Mouse (Mus musculus) ES-E14 (cell line): ENCODE results near the gene Cbx6. TPM values are rescaled to one million over a fixed set of nuclear protein-coding genes. Genes with fewer than 3 reads are reported as not detected.

ENCODE experiments used
- DNase-seq: peaks from one replicate; pipeline ENCODE4 v3.0.0-alpha.2; 2013; ENCODE audit warnings: low read depth, low spot score
- H3K27ac ChIP-seq: 2 replicates; pipeline ENCODE4 v1.5.1; 2012; ENCODE audit warnings: low read depth, mild to moderate bottlenecking, low read length, moderate library complexity, mixed read lengths; ENCODE audit not compliant: poor library complexity, insufficient read depth, severe bottlenecking
- H3K36me3 ChIP-seq: 2 replicates; pipeline ENCODE4 v1.6.1; 2012; ENCODE audit warnings: mild to moderate bottlenecking, low read length, moderate library complexity, mixed read lengths; ENCODE audit not compliant: control insufficient read depth, poor library complexity, insufficient read depth, severe bottlenecking
- H3K4me1 ChIP-seq, 2 experiments: fragments of 150-350 bp in 1 of 2; sonication (generic) in 1 of 2; 2 replicates each; pipeline ENCODE4 v1.6.1; 2012; ENCODE audit warnings: low read length in 2 of 2, mild to moderate bottlenecking in 1 of 2, mixed read lengths in 1 of 2; ENCODE audit not compliant: control insufficient read depth in 2 of 2, insufficient read depth in 2 of 2, poor library complexity in 1 of 2
- H3K4me3 ChIP-seq, 2 experiments: fragments of 150-350 bp in 1 of 2; sonication (generic) in 1 of 2; 2 replicates each; pipeline ENCODE4 v1.5.1; 2012; ENCODE audit warnings: low read length in 2 of 2, low read depth in 1 of 2, mild to moderate bottlenecking in 1 of 2, mixed read lengths in 1 of 2; ENCODE audit not compliant: insufficient read depth in 1 of 2, poor library complexity in 1 of 2, severe bottlenecking in 1 of 2
- H3K9ac ChIP-seq: 2 replicates; pipeline ENCODE4 v1.6.1; 2012; ENCODE audit warnings: low read depth, mild to moderate bottlenecking, low read length, mixed read lengths; ENCODE audit not compliant: poor library complexity, insufficient read depth, severe bottlenecking
- H3K9me3 ChIP-seq: fragments of 150-350 bp; sonication (generic); 2 replicates; pipeline ENCODE4 v1.6.1; 2012; ENCODE audit warnings: low read depth, mild to moderate bottlenecking, low read length; ENCODE audit not compliant: control insufficient read depth, insufficient read depth
- CHD2 ChIP-seq: IDR thresholded peaks from 2 replicates; pipeline ENCODE4 v1.6.1; 2014; ENCODE audit warnings: mild to moderate bottlenecking, low read depth, low read length, inconsistent platforms
- HCFC1 ChIP-seq: IDR thresholded peaks from 2 replicates; pipeline ENCODE4 v1.6.1; 2012; ENCODE audit warnings: low read length, inconsistent platforms, borderline replicate concordance; ENCODE audit not compliant: insufficient read depth
- MAFK ChIP-seq: IDR thresholded peaks from 2 replicates; pipeline ENCODE4 v1.6.1; 2014; ENCODE audit warnings: mild to moderate bottlenecking, low read depth, low read length, inconsistent platforms; ENCODE audit not compliant: insufficient read depth
- ZC3H11A ChIP-seq: IDR thresholded peaks from 2 replicates; pipeline ENCODE4 v1.6.1; 2012; ENCODE audit warnings: low read depth, mild to moderate bottlenecking, inconsistent platforms, low read length, borderline replicate concordance
- ZNF384 ChIP-seq: IDR thresholded peaks from 2 replicates; pipeline ENCODE4 v1.6.1; 2012; ENCODE audit warnings: low read depth, low read length, inconsistent platforms
- in situ Hi-C, 2 experiments: fragments of 600-800 bp; cut with MboI; formaldehyde crosslinking; loops; one replicate each; pipeline ENCODE4 v1.15.1; 2025; ENCODE audit warnings: low sequenced_read_pairs in 2 of 2, inconsistent platforms in 1 of 2; ENCODE audit not compliant: unreplicated experiment in 2 of 2
- total RNA-seq: library from RNA; depleted of rRNA; stranded (reverse); fragments of 300-350 nt; gene quantifications from 2 replicates; pipeline ENCODE4 v1.2.3, GENCODE M21; 2012

Gene Cbx6
- total RNA-seq, 1 experiment, result 28.2 TPM

DNA sequence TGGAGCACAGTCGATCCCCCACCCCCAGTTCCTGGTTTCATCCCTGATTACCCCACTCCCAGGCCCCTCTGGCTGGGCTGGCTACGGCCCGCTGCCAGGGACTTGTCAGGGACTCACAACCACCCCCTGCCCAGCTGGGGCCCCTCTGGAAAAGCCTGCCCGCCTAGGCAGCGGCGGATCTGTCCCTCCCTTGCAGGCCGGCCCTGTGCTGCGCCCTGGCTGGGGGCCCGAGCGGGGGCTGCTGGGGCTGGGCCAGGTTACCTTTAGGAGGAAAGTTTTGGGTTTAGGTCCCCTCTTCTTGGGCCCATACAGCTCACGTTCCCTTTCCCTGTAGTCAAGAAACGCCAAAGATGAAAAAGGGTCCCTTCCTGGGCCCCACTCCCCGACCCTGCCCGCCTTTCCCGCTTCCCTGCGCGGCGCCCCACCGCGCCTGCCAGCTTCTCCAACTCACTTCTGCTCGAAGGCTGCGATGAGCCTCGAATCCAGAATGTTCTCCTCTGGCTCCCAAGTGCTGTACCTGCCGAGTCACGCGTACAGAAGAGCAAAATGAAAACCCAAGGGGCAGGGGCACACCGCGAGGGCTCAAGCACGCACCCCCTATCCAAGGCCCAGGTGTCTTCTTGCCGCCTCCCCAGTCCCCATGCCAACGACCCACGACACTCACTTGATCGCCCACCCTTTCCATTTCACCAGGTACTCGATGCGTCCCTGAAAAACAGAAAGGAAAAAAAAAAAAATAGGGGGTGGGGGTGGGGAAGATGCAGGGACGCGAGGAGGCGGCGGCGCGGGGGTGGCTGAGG lies 1.0 kb downstream of the Cbx6 start:
- peaks cover 0 to 13% of the 10 kb centered on the region in 2 experiments; a peak in 1 of 4 replicates for H3K4me1 ChIP-seq
- no peak for DNase-seq
- peak overlapping the region; percentile 97 to 98 for H3K4me3 ChIP-seq
- TF ChIP-seq MAFK (no peak), ZNF384 (peak; percentile 74; the same call in 1 of the 2 replicates)
- H3K9ac ChIP-seq, result peak overlapping the region; percentile 96
- H3K9me3 ChIP-seq, result no peaks in the 10 kb centered on the region
- H3K36me3 ChIP-seq, result peaks cover 25% of the 10 kb centered on the region; the same call in 1 of the 2 replicates
- H3K27ac ChIP-seq, result peak overlapping the region; percentile 72
- in situ Hi-C loops, result no loop called here

DNA sequence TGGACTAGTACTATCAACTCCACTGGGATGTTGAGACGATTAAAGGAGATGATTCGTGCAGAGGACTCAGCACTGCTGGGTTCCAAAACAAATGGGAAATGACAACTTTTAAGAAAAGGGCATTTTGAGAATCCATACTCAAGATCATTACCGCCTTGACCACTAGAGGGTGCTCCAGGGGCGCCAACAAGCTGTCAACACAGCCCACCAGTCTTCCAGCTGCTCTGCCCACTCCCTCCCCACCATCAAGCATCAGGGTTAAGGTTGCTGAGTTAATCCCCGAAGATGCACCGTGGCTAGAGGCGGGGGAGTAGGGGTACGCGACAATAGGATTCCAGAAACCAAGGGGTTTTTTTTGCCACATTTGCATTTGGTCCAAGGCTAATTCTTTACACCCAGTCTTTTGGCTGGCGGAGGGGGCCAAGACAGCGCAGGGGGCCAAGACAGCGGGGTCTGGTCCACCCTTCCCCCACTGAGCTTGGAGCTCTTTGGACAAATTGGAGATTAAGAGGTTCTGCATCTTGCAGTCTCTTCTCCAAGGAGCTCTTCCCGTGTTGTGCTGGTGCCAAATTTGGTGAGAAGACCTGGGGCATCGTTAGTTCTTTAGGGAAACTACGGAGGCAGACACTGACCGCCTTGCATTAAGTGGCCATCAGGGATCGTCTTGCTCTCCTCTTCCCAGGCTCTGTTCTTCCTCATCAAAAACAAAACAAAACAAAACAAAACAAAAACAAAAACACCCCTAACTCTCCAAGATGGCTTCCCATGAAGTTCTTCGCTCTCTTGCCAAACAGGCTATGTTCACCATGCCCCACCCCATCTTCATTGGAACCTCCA lies 2.2 kb downstream of the Cbx6 start:
- peaks cover 37% of the 10 kb centered on the region for H3K36me3 ChIP-seq
- no peaks in the 10 kb centered on the region for H3K9me3 ChIP-seq
- H3K27ac ChIP-seq, result no peak overlapping the region
- peak overlapping the region; percentile 97 to 98 for H3K4me3 ChIP-seq
- TF ChIP-seq MAFK (no peak), ZNF384 (0 out of 2 replicates have a peak, but pooled peaks have one; percentile 5), ZC3H11A (no peak), HCFC1 (no peak), CHD2 (no peak)
- in situ Hi-C loops, result no loop called here
- peaks cover 0 to 15% of the 10 kb centered on the region in 2 experiments; a peak in 1 of 4 replicates for H3K4me1 ChIP-seq
- DNase-seq, result no peak
- H3K9ac ChIP-seq, result no peak overlapping the region; the same call in 1 of the 2 replicates

DNA sequence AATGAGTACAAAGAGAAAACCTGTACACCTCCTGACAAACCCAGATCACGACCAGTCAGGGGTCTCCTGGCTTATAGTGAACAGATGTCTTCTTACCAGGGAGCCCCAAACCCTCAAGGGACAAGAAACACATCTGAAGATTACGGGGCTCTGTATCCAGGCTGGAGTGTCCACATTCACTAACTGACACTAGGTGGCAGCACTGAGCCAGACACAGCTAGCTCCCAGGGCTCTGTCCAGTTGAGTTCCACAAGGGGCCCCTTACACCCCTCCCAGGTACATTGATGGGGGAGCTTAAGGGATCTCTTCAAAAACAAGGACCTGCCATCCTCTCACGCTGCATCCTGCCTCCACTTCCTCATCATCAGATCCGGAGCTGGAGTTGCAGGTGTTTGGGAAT lies 4.1 kb downstream of the Cbx6 start:
- TF ChIP-seq ZC3H11A, result 0 out of 2 replicates have a peak, but pooled peaks have one; percentile 17
- TF ChIP-seq ZNF384, result no peak
- Histone ChIP-seq H3K4me3 (no peak overlapping the region), H3K4me1 (peaks cover 0 to 24% of the 10 kb centered on the region in 2 experiments; a peak in 1 of 4 replicates), H3K9ac (no peak overlapping the region), H3K9me3 (no peaks in the 10 kb centered on the region), H3K36me3 (peaks cover 47% of the 10 kb centered on the region), H3K27ac (no peak overlapping the region)
- in situ Hi-C loops, result no loop called here
- DNase-seq, result no peak

DNA sequence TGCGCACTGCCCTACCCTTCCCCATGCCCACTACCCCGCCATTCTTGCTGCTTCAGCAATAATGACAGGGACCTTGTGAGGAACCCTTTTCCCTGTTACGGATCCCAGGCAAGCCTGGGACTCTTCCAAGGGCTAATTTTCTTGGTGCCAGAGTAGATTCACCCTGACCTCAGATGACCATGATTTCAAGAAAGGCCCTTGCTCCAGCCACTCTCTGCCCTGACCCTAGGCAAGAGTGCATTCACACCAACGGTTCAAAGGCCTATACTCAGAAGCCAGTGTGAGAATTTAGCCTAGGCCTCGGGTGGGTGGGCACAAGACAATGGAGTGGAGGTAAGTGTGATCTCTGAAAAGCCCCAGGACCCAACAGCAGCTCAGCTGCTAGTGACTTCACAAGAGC lies 5.1 kb downstream of the Cbx6 start:
- H3K4me1 ChIP-seq, result peaks cover 0 to 26% of the 10 kb centered on the region in 2 experiments; a peak in 1 of 4 replicates

More for the DNA sequence above, 5.1 kb downstream of the Cbx6 start:
- no peak overlapping the region for H3K4me3 ChIP-seq
- no peaks in the 10 kb centered on the region for H3K9me3 ChIP-seq
- no peak overlapping the region for H3K9ac ChIP-seq
- DNase-seq, result no peak
- H3K36me3 ChIP-seq, result peaks cover 47% of the 10 kb centered on the region
- in situ Hi-C loops, result no loop called here
- TF ChIP-seq ZNF384, result no peak
- no peak for TF ChIP-seq HCFC1
- no peak for TF ChIP-seq CHD2
- peak; percentile 46; the same call in 1 of the 2 replicates for TF ChIP-seq MAFK
- H3K27ac ChIP-seq, result no peak overlapping the region
